Mouse (Mus musculus) limb, embryonic 14.5 days (tissue): ENCODE measurements around the gene Rfx2. TPM values are rescaled to one million over a fixed set of nuclear protein-coding genes. Genes with fewer than 3 reads are reported as not detected.

ENCODE experiments used
- ATAC-seq: fragments of 200-750 bp; cut with Nextera tagmentation; 2 replicates; pipeline ENCODE4 v1.8.0; 2017; ENCODE audit warnings: low read depth, moderate number of reproducible peaks, moderate TSS enrichment; ENCODE audit not compliant: low FRiP score
- DNase-seq: peaks from one replicate; pipeline ENCODE4 v3.0.0-alpha.2; 2015; ENCODE audit warnings: low spot score
- H3K27ac ChIP-seq: fragments of 300-500 bp; sonication (generic); replicated peaks from 2 replicates; pipeline ENCODE4 v1.5.1; 2014; ENCODE audit warnings: low read depth, mild to moderate bottlenecking, low read length, moderate library complexity, mixed read lengths
- H3K27me3 ChIP-seq: fragments of 300-500 bp; sonication (generic); 2 replicates; pipeline ENCODE4 v1.6.1; 2014; ENCODE audit warnings: low read length, mixed read lengths; ENCODE audit not compliant: control insufficient read depth, insufficient read depth
- H3K36me3 ChIP-seq: fragments of 300-500 bp; sonication (generic); 2 replicates; pipeline ENCODE4 v1.6.1; 2014; ENCODE audit warnings: mild to moderate bottlenecking, low read length, moderate library complexity, mixed read lengths; ENCODE audit not compliant: control insufficient read depth, insufficient read depth
- H3K4me1 ChIP-seq: fragments of 300-500 bp; sonication (generic); 2 replicates; pipeline ENCODE4 v1.6.1; 2014; ENCODE audit warnings: antibody characterized with exemption, low read length, mixed read lengths; ENCODE audit not compliant: control insufficient read depth, insufficient read depth
- H3K4me2 ChIP-seq: fragments of 300-500 bp; sonication (generic); replicated peaks from 2 replicates; pipeline ENCODE4 v1.6.1; 2014; ENCODE audit warnings: low read depth, mild to moderate bottlenecking, low read length, moderate library complexity; ENCODE audit not compliant: severe bottlenecking
- H3K4me3 ChIP-seq: fragments of 300-500 bp; sonication (generic); replicated peaks from 2 replicates; pipeline ENCODE4 v1.5.1; 2014; ENCODE audit warnings: low read length
- H3K9ac ChIP-seq: fragments of 300-500 bp; sonication (generic); 2 replicates; pipeline ENCODE4 v1.6.1; 2014; ENCODE audit warnings: mild to moderate bottlenecking, low read depth, low read length, moderate library complexity; ENCODE audit not compliant: severe bottlenecking
- H3K9me3 ChIP-seq: fragments of 300-500 bp; sonication (generic); 2 replicates; pipeline ENCODE4 v1.6.1; 2016; ENCODE audit warnings: low read length; ENCODE audit not compliant: control insufficient read depth
- POLR2A ChIP-seq: fragments of 200-500 bp; IDR thresholded peaks from 2 replicates; pipeline ENCODE4 v1.8.0; 2012; ENCODE audit warnings: inconsistent platforms, mild to moderate bottlenecking, moderate library complexity, borderline replicate concordance; ENCODE audit not compliant: insufficient read depth, insufficient read length; ENCODE audit errors: extremely low read depth
- WGBS: fragments of 180-500 bp; shearing (Covaris S2); extraction: QIAGEN DNeasy Blood & Tissue Kit; methylation state at CpG from one replicate; pipeline ENCODE4 v1.1.7; 2014; 5-methylcytosine and 5-hydroxymethylcytosine counted together
- polyA plus RNA-seq, 2 experiments: library from polyadenylated mRNA; depleted of rRNA in 1 of 2; stranded (reverse) in 1 of 2; unstranded in 1 of 2; fragments of >200 nt; fragmentation: Nextera tagmentation in 1 of 2; extraction: Ambion mirVana in 1 of 2; gene quantifications; 2 replicates each; pipeline versions ENCODE4 v1.2.1 to v1.2.3; 2012 to 2014

Gene Rfx2
- polyA plus RNA-seq, 2 experiments, result 4.2 to 8.2 TPM

DNA sequence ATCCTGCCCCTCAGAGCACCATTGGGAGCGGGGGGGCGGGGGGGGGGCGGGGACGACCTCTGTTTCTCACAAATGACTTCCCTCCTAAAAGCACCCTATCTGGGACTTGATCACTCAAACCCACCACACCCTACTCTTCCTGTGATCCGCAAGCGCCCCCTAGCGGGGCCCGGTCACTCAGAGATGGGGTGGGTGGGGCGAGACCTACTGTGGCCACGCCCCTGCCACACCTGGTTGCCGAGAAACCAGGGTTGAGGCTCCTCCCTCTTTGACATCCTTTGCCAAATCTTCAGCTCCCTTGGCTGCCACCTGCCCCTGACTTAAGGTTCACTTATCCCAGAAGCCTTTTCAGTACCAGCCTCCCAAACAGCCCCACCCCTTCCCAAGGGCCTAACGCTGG is 72.7 kb downstream of the Rfx2 start:
- Histone ChIP-seq H3K27me3 (peaks cover 33% of the 10 kb centered on the region), H3K9ac (no peak overlapping the region), H3K4me1 (peaks cover 25% of the 10 kb centered on the region), H3K27ac (no peak overlapping the region), H3K4me2 (peak overlapping the region; percentile 67; the same call in 1 of the 2 replicates), H3K36me3 (no peaks in the 10 kb centered on the region), H3K4me3 (no peak overlapping the region), H3K9me3 (no peaks in the 10 kb centered on the region)
- ATAC-seq, result no peak
- TF ChIP-seq POLR2A, result no peak
- WGBS, result 5% methylated on average over 12 of the region's 12 CpGs
- DNase-seq, result no peak

DNA sequence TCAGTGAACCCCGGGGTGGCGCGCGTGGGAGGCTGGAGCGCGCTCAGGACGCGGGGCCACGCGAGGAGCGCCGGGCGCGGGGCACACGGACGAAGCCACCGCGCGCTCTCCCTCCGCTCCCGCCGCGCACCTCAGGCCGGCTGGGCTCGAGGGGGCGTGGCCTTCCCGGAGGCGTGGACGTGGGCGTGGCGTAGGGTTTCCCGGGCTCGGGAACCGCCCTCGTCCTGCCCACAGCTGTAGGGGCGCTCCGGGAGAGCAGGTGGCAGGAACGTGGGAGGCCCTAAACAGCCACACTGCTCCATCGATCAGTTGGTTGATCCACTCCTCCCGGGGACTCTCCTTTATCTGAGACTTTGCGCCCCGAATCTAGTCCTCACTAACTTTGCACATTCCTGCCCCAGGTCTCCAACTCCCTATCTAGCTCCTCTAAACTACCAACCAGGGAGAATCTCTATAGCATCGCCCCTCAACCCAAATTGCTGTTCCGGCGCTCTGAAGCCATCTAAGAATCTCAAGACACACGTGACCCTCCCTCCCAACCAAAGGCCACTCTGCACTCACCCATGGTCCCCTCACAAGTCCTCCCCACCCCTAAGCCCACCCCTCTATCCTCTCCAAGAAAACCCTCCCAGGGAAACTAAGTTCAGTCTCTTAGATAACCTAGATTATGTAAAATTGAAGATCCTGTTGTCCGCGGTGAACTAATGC is 73.2 kb downstream of the Rfx2 start, which contains the start of gene Nrtn:
Nrtn (minus strand) TSS at position 115 of the 708 bp plus-strand sequence.
- no peaks in the 10 kb centered on the region for H3K9me3 ChIP-seq
- ATAC-seq (peak; percentile 78), DNase-seq (peak; percentile 76)
- H3K9ac ChIP-seq, result peak within 1 kb of the TSS; percentile 47
- H3K36me3 ChIP-seq, result no peaks in the 10 kb centered on the region
- no peak within 1 kb of the TSS for H3K27ac ChIP-seq
- under 1% methylated on average over 39 of the region's 48 CpGs for WGBS
- H3K4me3 ChIP-seq, result peak within 1 kb of the TSS; percentile 44
- peak within 1 kb of the TSS; percentile 67 for H3K4me2 ChIP-seq
- no peak for TF ChIP-seq POLR2A
- H3K27me3 ChIP-seq, result peaks cover 39% of the 10 kb centered on the region
- peaks cover 21% of the 10 kb centered on the region for H3K4me1 ChIP-seq

DNA sequence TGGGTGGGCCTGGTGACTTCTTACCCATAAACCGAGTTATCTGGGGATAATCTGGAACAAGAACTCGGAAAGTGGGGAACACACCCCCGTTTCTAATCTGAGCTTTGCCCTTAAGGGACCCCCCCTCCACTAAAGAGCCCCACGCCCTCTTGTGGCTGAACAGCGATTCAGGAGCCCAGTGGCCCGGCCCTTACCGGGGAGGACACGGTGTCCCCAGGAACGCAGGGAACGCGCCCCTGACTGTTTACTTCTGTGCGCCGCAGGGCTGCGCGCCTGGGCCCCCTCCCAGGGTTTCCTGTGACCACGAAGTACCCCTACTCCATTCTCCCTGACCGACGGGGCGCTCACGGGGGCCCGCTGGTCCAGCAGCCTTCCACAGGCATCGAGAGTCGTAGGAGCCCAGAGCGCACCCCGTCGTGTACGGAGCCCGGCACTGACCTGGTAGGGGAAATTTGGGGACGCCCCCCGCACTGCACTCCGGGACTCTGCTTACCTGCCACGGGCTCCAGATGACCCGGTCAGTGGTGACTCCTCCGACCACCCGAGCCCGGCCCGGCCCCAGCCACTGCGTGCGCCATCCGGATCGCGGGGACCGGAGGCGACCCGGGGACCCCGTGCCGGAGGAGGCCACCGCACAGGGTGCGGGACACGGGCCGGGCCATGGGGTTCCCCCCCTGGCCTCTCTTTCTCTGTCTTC is 74.0 kb downstream of the Rfx2 start:
- H3K4me2 ChIP-seq, result peak overlapping the region; percentile 67
- H3K36me3 ChIP-seq, result no peaks in the 10 kb centered on the region
- under 1% methylated on average over 51 of the region's 51 CpGs for WGBS
- H3K4me1 ChIP-seq, result peaks cover 16% of the 10 kb centered on the region
- 0 out of 2 replicates have a peak, but pooled peaks have one; percentile 3 for ATAC-seq
- H3K9ac ChIP-seq, result peak overlapping the region; percentile 47
- H3K9me3 ChIP-seq, result no peaks in the 10 kb centered on the region
- H3K27me3 ChIP-seq, result peaks cover 45% of the 10 kb centered on the region
- peak overlapping the region; percentile 44 for H3K4me3 ChIP-seq
- no peak for TF ChIP-seq POLR2A
- DNase-seq, result no peak
- H3K27ac ChIP-seq, result no peak overlapping the region

DNA sequence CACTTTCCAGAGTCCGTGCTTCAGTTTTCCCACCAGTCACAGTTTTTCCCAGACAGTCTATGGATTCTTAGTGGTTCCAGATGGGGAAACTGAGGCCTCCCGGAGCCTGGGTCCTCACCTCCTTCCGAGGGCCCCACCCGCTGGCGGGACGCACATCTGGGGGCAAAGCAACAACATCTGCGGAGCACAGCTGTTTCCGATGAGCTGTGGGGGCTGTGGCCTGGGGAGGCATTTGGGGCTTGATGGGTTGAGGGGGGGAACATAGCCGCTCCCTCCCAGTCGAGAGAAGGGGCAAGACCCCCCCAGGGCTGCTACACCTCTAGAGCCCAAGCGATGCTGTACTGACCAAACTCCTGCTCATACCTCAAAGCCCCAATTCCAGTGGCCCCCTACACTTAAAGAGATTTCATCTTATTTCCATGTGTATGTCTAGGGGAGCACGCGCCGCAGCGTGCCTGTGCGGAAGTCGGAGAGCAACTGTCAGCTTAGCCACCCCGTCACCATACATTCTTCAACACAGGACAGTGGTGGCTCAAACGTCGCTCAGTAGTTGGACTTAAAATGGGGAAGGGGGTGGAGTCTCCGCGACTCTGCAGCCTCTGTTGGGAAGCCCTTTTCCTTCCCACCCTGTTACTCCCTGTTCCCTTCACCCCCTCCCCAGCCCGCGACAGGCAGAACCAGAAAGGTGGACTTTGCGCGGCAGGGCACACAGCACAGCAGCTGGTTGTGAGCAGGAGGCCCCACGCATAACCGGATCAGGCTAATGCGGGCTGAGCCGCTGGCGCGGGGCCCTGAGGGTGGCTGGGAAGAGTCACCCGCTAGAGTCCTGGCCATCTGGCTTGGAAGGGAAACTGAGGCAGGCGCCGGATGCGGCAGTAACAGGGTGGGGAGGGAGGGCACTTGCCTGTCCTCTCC is 76.3 kb downstream of the Rfx2 start:
- H3K4me3 ChIP-seq, result peak overlapping the region; percentile 2; the same call in 1 of the 2 replicates
- H3K27me3 ChIP-seq, result peaks cover 56% of the 10 kb centered on the region
- TF ChIP-seq POLR2A, result no peak
- no peaks in the 10 kb centered on the region for H3K9me3 ChIP-seq
- no peak overlapping the region for H3K27ac ChIP-seq
- H3K4me2 ChIP-seq, result peak overlapping the region; percentile 1; the same call in 1 of the 2 replicates
- no peak for ATAC-seq
- peaks cover 16% of the 10 kb centered on the region for H3K4me1 ChIP-seq
- H3K9ac ChIP-seq, result no peak overlapping the region
- no peaks in the 10 kb centered on the region for H3K36me3 ChIP-seq
- 9% methylated on average over 35 of the region's 36 CpGs for WGBS
- no peak for DNase-seq

DNA sequence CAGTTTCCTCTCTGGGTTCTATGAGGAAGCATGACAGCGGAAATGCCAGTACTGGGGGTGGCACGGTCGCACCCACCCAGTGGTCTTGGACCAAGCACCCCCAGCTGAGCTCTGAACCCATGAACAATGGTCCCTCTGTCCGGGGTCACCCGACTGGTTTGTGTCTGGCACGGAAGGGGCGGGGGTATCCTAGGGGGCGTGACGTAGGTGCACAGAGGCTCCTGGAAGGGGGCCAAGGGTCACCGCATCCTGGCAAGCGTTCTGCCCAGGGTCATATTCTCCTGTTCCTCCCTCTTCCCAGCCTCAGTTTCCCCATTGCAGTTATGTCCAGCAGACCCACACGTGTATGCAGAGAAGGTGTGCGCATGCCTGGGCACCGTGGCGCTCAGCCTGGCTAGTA is 77.4 kb downstream of the Rfx2 start:
- no peaks in the 10 kb centered on the region for H3K36me3 ChIP-seq
- H3K4me2 ChIP-seq, result no peak overlapping the region
- no peaks in the 10 kb centered on the region for H3K9me3 ChIP-seq
- DNase-seq (no peak), ATAC-seq (no peak)
- H3K4me1 ChIP-seq, result peaks cover 16% of the 10 kb centered on the region
- TF ChIP-seq POLR2A, result no peak
- WGBS, result 31% methylated on average over 15 of the region's 15 CpGs
- no peak overlapping the region; the same call in 1 of the 2 replicates for H3K4me3 ChIP-seq
- H3K9ac ChIP-seq, result no peak overlapping the region
- no peak overlapping the region for H3K27ac ChIP-seq
- peaks cover 56% of the 10 kb centered on the region for H3K27me3 ChIP-seq
